Mouse (Mus musculus): Measurements from ENCODE around the gene Pbdc1. TPM values are rescaled to one million over a fixed set of nuclear protein-coding genes. Genes with fewer than 3 reads are reported as not detected.

The Pbdc1 gene
- 23.0 and 26.0 TPM in 2 replicates for total RNA-seq (2023)

DNA sequence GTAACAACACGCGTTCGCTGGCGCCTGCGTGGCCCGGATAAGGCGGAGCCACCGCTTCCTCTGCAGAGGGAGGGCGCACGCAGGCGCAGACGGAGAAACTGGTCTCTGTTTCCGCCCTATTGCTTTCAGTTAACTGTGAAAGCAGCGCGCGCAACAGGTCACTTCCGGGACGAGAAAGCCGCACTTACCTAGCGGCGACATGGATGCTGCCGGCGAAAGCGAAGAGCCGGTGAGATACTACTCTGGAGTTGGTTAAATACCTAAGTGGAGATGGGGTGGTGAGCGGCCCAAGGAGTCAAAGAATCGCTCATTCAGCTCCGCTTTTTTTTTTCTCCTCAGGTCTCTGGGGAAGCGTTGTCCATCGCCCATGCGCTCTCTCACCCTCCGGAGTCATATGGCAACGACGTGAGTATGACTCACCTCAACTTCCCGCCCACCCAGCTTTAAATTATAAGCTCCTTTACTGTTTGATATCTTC lies at the start of gene Pbdc1:
Gene Pbdc1, plus strand, starts transcription at position 142 of the 478 bp plus-strand sequence.

DNA sequence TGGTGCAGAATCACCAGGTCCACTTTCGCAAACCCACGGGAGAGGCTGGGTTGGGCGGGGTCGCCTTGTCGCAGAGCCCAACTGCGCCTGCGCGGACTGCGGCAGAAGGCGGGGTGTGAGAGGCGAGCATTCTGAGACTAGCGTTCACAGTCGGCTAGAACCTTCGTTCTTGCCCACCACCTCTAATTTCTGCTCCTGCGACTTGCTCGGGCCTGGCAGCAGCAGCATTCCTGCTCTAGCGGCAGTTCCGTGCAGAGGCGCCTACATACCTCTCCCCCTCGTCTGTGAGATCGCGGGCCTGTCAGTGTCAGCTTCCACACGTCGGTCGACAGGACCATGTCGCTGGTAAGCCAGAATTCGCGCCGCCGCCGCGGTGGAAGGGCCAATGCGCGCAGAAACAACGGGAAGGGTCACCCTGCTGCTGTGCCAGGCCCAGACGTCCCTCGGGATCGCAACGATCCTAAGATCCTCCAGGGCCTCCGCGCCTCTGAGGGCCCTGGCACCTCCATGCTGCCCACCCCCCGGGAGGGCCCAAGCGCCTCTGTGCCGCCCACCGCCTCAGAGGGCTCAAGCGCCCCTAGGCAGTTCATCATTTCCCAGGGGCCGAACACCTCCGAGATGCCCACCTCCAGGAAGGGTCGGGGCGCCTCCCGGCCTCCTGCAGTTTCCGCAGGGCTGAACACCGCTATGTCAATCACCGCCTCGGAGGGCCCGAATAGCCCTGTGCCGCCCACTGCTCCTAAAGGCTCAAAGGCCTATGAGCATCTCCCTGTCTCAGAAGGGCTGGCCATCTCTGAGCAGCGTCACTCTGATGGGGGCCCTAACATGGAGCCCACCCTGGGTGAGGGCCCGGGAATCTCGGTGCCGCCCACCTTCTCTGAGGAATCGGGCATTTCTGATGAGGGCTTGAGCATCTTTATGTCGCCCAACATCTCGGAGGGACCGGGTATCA lies 41.0 kb downstream of the Pbdc1 start, which contains the start of gene Magee1:
Gene Magee1, plus strand, starts transcription at position 104 of the 952 bp plus-strand sequence.

Other genes starting within 250 kb of the Pbdc1 start
- not detected in 2 replicates for gene Magee2, start 222.5 kb upstream of the Pbdc1 start, total RNA-seq (2023)
- gene Magee1, start 40.6 kb downstream of the Pbdc1 start, total RNA-seq (2023): 1.0 and 1.3 TPM in 2 replicates